Mouse (Mus musculus) midbrain, embryonic 12.5 days (tissue): ENCODE data around the gene Akr1cl. TPM values are rescaled to one million over a fixed set of nuclear protein-coding genes. Genes with fewer than 3 reads are reported as not detected.
"Not testable (repeated sequence)": the region's sequence is repeated elsewhere in the genome, so short reads cannot be mapped to it uniquely, and the experiment has no call there.

Experiments
- ATAC-seq: fragments of 200-750 bp; cut with Nextera tagmentation; 2 replicates; pipeline ENCODE4 v1.8.0; 2017; ENCODE audit warnings: low read depth, moderate TSS enrichment, moderate library complexity; ENCODE audit not compliant: low FRiP score
- H3K27ac ChIP-seq: fragments of 300-500 bp; sonication (generic); replicated peaks from 2 replicates; pipeline ENCODE4 v1.5.1; 2016; ENCODE audit warnings: mild to moderate bottlenecking
- H3K27me3 ChIP-seq: fragments of 300-500 bp; sonication (generic); 2 replicates; pipeline ENCODE4 v1.6.1; 2016; ENCODE audit warnings: mild to moderate bottlenecking
- H3K36me3 ChIP-seq: fragments of 300-500 bp; sonication (generic); 2 replicates; pipeline ENCODE4 v1.6.1; 2016
- H3K4me1 ChIP-seq: fragments of 300-500 bp; sonication (generic); 2 replicates; pipeline ENCODE4 v1.6.1; 2016
- H3K4me2 ChIP-seq: fragments of 300-500 bp; sonication (generic); replicated peaks from 2 replicates; pipeline ENCODE4 v1.6.1; 2016; ENCODE audit warnings: mild to moderate bottlenecking, moderate library complexity
- H3K4me3 ChIP-seq: fragments of 300-500 bp; sonication (generic); 2 replicates; pipeline ENCODE4 v1.5.1; 2016; ENCODE audit warnings: mild to moderate bottlenecking
- H3K9ac ChIP-seq: fragments of 300-500 bp; sonication (generic); replicated peaks from 2 replicates; pipeline ENCODE4 v1.6.1; 2016; ENCODE audit warnings: mild to moderate bottlenecking, moderate library complexity
- H3K9me3 ChIP-seq: fragments of 300-500 bp; sonication (generic); 2 replicates; pipeline ENCODE4 v1.6.1; 2016; ENCODE audit warnings: mild to moderate bottlenecking
- WGBS: fragments of 180-500 bp; shearing (Covaris S2); methylation state at CpG from one replicate; pipeline ENCODE4 v1.1.7; 2016; 5-methylcytosine and 5-hydroxymethylcytosine counted together
- polyA plus RNA-seq: library from polyadenylated mRNA; unstranded; fragments of >200 nt; fragmentation: Nextera tagmentation; extraction: Ambion mirVana; gene quantifications from 2 replicates; pipeline ENCODE4 v1.2.1, GENCODE M21; 2016

The Akr1cl gene
- 0.20 TPM in 1 of 2 replicates, not detected in the other for polyA plus RNA-seq

- Histone ChIP-seq H3K4me1 (no peaks in the 10 kb centered on the region), H3K9ac (no peak within 1 kb of the TSS), H3K36me3 (no peaks in the 10 kb centered on the region), H3K4me2 (no peak within 1 kb of the TSS), H3K27ac (no peak within 1 kb of the TSS), H3K27me3 (no peaks in the 10 kb centered on the region), H3K4me3 (no peak within 1 kb of the TSS), H3K9me3 (no peaks in the 10 kb centered on the region)
- ATAC-seq, result no peak
Measured at GRCm38 (mm10) chr1:65032641-65033040, at the start of gene Akr1cl. Akr1cl (minus strand) TSS chr1:65032759.

- 24% methylated on average over 7 of the region's 7 CpGs for WGBS
- Histone ChIP-seq H3K36me3 (no peaks in the 10 kb centered on the region), H3K27ac (no peak within 1 kb of the TSS), H3K9me3 (no peaks in the 10 kb centered on the region), H3K4me2 (no peak within 1 kb of the TSS), H3K4me1 (0 out of 2 replicates have a peak, but pooled peaks cover 2% of the 10 kb centered on the region), H3K4me3 (no peak within 1 kb of the TSS), H3K27me3 (no peaks in the 10 kb centered on the region), H3K9ac (no peak within 1 kb of the TSS)
- ATAC-seq, result no peak
Measured at GRCm38 (mm10) chr1:65082188-65082587, 49.6 kb upstream of the Akr1cl start, which contains the start of gene Crygb. Crygb (minus strand) TSS chr1:65082288.

- Histone ChIP-seq H3K27ac (no peak overlapping the region), H3K36me3 (no peaks in the 10 kb centered on the region), H3K4me2 (no peak overlapping the region), H3K4me3 (no peak overlapping the region), H3K4me1 (no peaks in the 10 kb centered on the region), H3K9ac (no peak overlapping the region), H3K27me3 (no peaks in the 10 kb centered on the region), H3K9me3 (no peaks in the 10 kb centered on the region)
- no peak for ATAC-seq
- WGBS, result 25% methylated on average over 5 of the region's 5 CpGs
Measured at GRCm38 (mm10) chr1:65075607-65076006, 43.0 kb upstream of the Akr1cl start.

GRCm38 (mm10) chr1:65073589-65073988, 41.0 kb upstream of the Akr1cl start, which contains the start of gene Crygc:
Crygc (minus strand) TSS chr1:65073689.
- 57% methylated on average over 6 of the region's 6 CpGs for WGBS

GRCm38 (mm10) chr1:65067842-65068241, 35.3 kb upstream of the Akr1cl start:
- H3K9ac ChIP-seq, result no peak overlapping the region
- H3K27ac ChIP-seq, result no peak overlapping the region
- H3K4me3 ChIP-seq, result no peak overlapping the region
- no peaks in the 10 kb centered on the region for H3K27me3 ChIP-seq
- H3K9me3 ChIP-seq, result no peaks in the 10 kb centered on the region
- ATAC-seq, result no peak
- H3K36me3 ChIP-seq, result no peaks in the 10 kb centered on the region
- no peaks in the 10 kb centered on the region for H3K4me1 ChIP-seq
- no peak overlapping the region for H3K4me2 ChIP-seq

More at GRCm38 (mm10) chr1:65073589-65073988, 41.0 kb upstream of the Akr1cl start, which contains the start of gene Crygc:
- H3K36me3 ChIP-seq, result no peaks in the 10 kb centered on the region
- H3K4me2 ChIP-seq, result no peak within 1 kb of the TSS
- H3K9ac ChIP-seq, result no peak within 1 kb of the TSS
- no peak within 1 kb of the TSS for H3K4me3 ChIP-seq
- H3K9me3 ChIP-seq, result no peaks in the 10 kb centered on the region
- no peaks in the 10 kb centered on the region for H3K27me3 ChIP-seq
- H3K4me1 ChIP-seq, result no peaks in the 10 kb centered on the region
- ATAC-seq, result no peak
- no peak within 1 kb of the TSS for H3K27ac ChIP-seq

GRCm38 (mm10) chr1:65064201-65064600, 31.6 kb upstream of the Akr1cl start:
- no peak overlapping the region for H3K27ac ChIP-seq
- no peak overlapping the region for H3K9ac ChIP-seq
- H3K4me2 ChIP-seq, result no peak overlapping the region
- H3K9me3 ChIP-seq, result no peaks in the 10 kb centered on the region
- no peak overlapping the region for H3K4me3 ChIP-seq
- 86% methylated on average over 15 of the region's 15 CpGs for WGBS
- ATAC-seq, result no peak
- H3K4me1 ChIP-seq, result no peaks in the 10 kb centered on the region
- H3K27me3 ChIP-seq, result no peaks in the 10 kb centered on the region
- H3K36me3 ChIP-seq, result no peaks in the 10 kb centered on the region

- no peak for ATAC-seq
- no peak within 1 kb of the TSS for H3K4me3 ChIP-seq
- H3K4me1 ChIP-seq, result no peaks in the 10 kb centered on the region
- no peak within 1 kb of the TSS for H3K4me2 ChIP-seq
- no peaks in the 10 kb centered on the region for H3K9me3 ChIP-seq
- H3K27me3 ChIP-seq, result no peaks in the 10 kb centered on the region
- H3K27ac ChIP-seq, result no peak within 1 kb of the TSS
- H3K36me3 ChIP-seq, result no peaks in the 10 kb centered on the region
- WGBS, result 75% methylated on average over 8 of the region's 8 CpGs
- H3K9ac ChIP-seq, result no peak within 1 kb of the TSS
Measured at GRCm38 (mm10) chr1:65063352-65063751, 30.8 kb upstream of the Akr1cl start, which contains the start of gene Crygd. Crygd (minus strand) TSS chr1:65063452.

GRCm38 (mm10) chr1:65052140-65052539, 19.6 kb upstream of the Akr1cl start:
- Histone ChIP-seq H3K4me1 (0 out of 2 replicates have a peak, but pooled peaks cover 3% of the 10 kb centered on the region), H3K27me3 (no peaks in the 10 kb centered on the region), H3K4me2 (no peak overlapping the region), H3K9ac (no peak overlapping the region), H3K27ac (no peak overlapping the region), H3K9me3 (no peaks in the 10 kb centered on the region), H3K4me3 (no peak overlapping the region), H3K36me3 (no peaks in the 10 kb centered on the region)
- ATAC-seq, result no peak
- 37% methylated on average over 2 of the region's 2 CpGs for WGBS

- no peak for ATAC-seq
- Histone ChIP-seq H3K4me1 (0 out of 2 replicates have a peak, but pooled peaks cover 3% of the 10 kb centered on the region), H3K36me3 (no peaks in the 10 kb centered on the region), H3K27me3 (no peaks in the 10 kb centered on the region), H3K9ac (no peak overlapping the region), H3K27ac (no peak overlapping the region), H3K4me2 (no peak overlapping the region), H3K9me3 (no peaks in the 10 kb centered on the region), H3K4me3 (no peak overlapping the region)
- 67% methylated on average over 7 of the region's 7 CpGs for WGBS
Measured at GRCm38 (mm10) chr1:65051696-65052095, 19.1 kb upstream of the Akr1cl start.

GRCm38 (mm10) chr1:65050952-65051351, 18.4 kb upstream of the Akr1cl start, which contains the start of gene Cryge:
Cryge (minus strand) TSS chr1:65051149.
- H3K27ac ChIP-seq, H3K27me3 ChIP-seq, H3K36me3 ChIP-seq, H3K9ac ChIP-seq, H3K4me3 ChIP-seq, H3K9me3 ChIP-seq, ATAC-seq, H3K4me2 ChIP-seq, H3K4me1 ChIP-seq: not testable (repeated sequence)
- WGBS, result 43% methylated on average over 8 of the region's 12 CpGs

GRCm38 (mm10) chr1:65048781-65049180, 16.2 kb upstream of the Akr1cl start:
- H3K27ac ChIP-seq, result no peak overlapping the region
- WGBS, result 57% methylated on average over 12 of the region's 12 CpGs
- no peaks in the 10 kb centered on the region for H3K36me3 ChIP-seq
- no peaks in the 10 kb centered on the region for H3K27me3 ChIP-seq
- no peak for ATAC-seq
- H3K4me1 ChIP-seq, result 0 out of 2 replicates have a peak, but pooled peaks cover 3% of the 10 kb centered on the region
- no peak overlapping the region for H3K4me2 ChIP-seq
- H3K9ac ChIP-seq, result no peak overlapping the region
- H3K9me3 ChIP-seq, result no peaks in the 10 kb centered on the region
- no peak overlapping the region for H3K4me3 ChIP-seq

GRCm38 (mm10) chr1:65046401-65047109, 14.0 kb upstream of the Akr1cl start:
- Histone ChIP-seq H3K4me2 (no peak overlapping the region), H3K36me3 (no peaks in the 10 kb centered on the region), H3K27me3 (no peaks in the 10 kb centered on the region), H3K9ac (no peak overlapping the region), H3K4me3 (no peak overlapping the region), H3K4me1 (0 out of 2 replicates have a peak, but pooled peaks cover under 1% of the 10 kb centered on the region), H3K9me3 (no peaks in the 10 kb centered on the region), H3K27ac (no peak overlapping the region)
- WGBS, result 43% methylated on average over 8 of the region's 8 CpGs
- no peak for ATAC-seq
